Mouse (Mus musculus) A20 (cell line): Measurements from ENCODE around the gene Gm49450.

ENCODE experiments used
- DNase-seq: peaks from one replicate; pipeline ENCODE4 v3.0.0-alpha.2; 2011; ENCODE audit warnings: low read depth, low spot score

The Gm49450 gene

GRCm38 (mm10) chr15:98893940-98894745, 59.2 kb downstream of the Gm49450 start, which contains the start of gene Rhebl1:
TSS of gene Rhebl1 (minus strand) at chr15:98894540.
- DNase-seq: peak; percentile 41

- DNase-seq: no peak
Measured at GRCm38 (mm10) chr15:98893036-98893435, 60.3 kb downstream of the Gm49450 start.

GRCm38 (mm10) chr15:98891907-98892606, 61.3 kb downstream of the Gm49450 start:
- peak; percentile 64 for DNase-seq

GRCm38 (mm10) chr15:98891198-98891742, 62.1 kb downstream of the Gm49450 start:
- no peak for DNase-seq

- no peak for DNase-seq
Measured at GRCm38 (mm10) chr15:98887526-98887925, 65.8 kb downstream of the Gm49450 start.

- no peak for DNase-seq
Measured at GRCm38 (mm10) chr15:98886667-98887387, 66.5 kb downstream of the Gm49450 start.

GRCm38 (mm10) chr15:98884106-98884505, 69.2 kb downstream of the Gm49450 start:
- DNase-seq: no peak

- no peak for DNase-seq
Measured at GRCm38 (mm10) chr15:98883661-98884060, 69.7 kb downstream of the Gm49450 start.
